Mouse (Mus musculus) right cerebral cortex, adult 18-20 months (tissue): ENCODE data around the gene Coq2.

Source experiments
- DNase-seq: peaks from one replicate; pipeline ENCODE4 v3.0.0; 2022; ENCODE audit warnings: mixed read lengths

Coq2 gene

DNA sequence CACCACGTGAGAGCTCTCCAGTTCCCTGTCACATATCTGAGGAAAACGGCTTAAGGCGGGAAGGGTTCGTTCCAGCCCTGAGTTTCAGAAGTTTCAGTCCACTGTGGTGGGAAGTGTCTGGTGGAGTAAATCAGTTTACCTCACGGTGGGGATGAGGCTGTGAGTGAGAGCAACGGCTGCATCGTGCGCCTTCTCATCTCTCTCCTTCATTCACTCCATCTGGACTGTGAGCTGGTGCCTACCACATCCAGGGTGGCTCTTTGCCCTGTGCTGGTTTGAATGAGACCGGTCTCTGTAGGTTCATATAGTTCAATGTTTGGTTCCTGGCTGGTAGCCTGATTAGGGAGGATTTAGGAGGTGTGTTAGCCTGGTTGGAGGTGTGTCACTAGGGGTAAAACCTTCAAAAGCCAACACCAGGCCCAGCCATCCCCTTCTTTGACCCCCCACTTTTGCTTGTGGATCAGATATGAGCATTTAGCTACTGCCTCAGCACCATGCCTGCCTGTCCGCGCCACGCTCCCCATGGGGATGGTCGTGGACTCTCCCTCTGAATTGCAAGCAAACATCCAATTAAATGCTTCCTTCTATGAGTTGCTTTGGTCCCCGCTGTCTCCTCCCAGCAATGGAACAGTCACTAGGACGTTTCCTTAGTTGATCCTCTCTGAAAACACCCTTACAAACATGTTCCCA lies 55.2 kb downstream of the Coq2 start:
- DNase-seq: no peak

DNA sequence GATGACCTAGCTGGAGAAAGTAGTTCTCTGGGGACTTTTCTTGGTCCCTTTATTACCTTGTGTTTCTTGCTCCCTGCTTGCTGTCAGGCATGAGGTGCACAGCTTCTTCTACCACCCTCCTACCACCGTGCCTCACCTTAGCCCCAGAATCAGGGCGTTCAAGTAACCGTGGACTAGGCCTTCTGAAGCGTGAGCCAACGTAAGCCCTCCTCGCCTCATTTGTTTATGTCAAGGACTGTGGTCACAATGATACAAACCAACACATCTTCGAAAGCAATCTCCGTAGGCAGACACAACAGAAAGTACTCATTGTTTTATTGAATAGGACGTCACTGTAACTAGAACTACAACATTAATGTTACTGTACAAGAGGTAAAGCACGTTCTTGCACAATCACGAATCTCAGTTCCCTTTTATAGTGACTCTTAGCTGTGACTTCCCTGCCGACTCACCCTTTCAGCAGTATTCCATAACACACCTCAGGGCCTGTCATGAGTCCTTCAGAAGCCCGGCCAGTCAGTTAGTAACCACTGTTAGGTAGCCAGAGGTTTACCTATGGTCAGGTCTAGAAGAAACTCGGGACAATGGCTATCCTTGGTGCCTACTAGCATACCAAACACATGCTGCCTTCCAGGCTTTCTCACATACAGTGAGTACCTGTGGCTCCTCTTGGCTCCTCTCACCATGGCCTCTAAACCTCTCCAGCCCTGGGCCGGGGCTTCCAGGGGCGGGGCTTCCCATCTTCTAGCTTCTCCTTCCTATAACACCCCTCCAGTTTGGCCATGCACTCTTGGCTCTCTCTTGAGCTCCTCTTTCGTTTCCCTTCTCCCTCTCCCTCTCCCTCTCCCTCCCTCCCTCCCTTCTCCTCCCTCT lies 60.8 kb downstream of the Coq2 start:
- no peak for DNase-seq

DNA sequence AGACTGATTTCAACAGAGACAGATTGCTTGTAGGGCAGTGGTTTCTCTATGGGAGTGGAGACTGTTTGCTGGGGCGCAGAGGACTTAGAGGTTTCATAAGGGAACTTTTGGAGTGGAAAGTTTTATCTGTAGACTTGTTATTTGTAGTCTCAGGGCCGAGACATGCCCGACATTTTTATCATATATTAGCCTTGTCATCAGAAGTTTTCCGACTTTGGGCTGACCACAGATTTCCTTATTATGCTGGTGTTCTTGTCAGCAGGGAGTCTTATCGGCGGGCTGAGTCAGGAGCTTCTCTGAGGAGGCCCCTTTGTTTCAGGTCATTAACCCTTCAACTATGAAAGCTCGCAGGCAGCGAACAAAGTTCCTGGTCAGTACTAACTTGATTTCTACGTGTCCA lies 67.1 kb downstream of the Coq2 start:
- DNase-seq: no peak

DNA sequence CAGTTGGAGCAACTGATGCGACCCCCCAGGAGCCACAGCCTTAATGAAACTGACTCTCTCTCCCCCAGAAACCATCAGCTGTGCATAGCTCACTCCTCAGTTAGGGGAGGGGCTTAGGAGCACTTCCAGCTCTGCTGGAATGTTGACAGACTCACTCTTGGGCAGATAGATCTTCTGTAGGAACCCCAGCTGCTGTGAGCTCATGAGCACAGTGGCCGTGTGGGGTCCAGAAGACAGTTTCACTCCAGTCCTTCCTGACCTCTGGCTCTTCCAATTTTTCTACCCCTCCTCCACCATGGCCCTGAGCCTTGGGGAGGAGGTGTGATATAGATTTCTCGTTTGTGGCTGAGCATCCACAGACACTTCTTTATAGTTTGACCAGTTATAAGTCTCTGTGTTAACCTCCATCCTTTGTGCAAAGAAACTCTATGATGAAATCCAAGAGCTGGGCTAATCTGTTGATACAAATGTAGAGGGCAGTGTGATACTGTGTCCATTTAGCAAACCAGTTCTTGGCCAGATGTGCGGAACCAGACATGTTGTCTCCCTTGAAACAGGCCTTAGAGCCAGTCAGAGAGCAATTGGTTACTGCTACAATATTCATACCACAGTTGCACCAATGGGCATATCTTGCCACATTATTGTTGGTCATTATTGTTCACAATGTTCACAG lies 67.7 kb downstream of the Coq2 start:
- no peak for DNase-seq

DNA sequence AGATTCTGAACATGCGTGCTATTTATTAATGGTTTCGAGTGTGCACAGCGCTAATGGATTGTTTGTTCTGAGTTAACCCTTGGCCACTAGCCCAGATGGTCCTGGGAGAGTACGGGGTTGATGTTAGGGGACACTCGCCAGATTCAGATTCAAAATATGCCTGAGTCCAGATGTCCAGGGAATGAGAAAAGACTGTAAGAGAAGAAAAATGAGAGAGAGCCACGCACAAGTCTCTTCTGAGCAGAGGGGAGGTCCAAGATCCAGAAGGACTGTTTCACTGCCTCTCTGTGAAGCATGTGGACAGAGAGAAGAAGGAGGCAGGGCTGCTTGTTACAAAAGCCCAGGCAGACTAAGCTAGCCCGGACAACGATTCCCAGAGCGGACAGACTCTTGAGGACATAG lies 69.1 kb downstream of the Coq2 start:
- DNase-seq: no peak
